Comparison of ENCODE assay signal across 30 mouse cellular contexts in the genomic region with DNA sequence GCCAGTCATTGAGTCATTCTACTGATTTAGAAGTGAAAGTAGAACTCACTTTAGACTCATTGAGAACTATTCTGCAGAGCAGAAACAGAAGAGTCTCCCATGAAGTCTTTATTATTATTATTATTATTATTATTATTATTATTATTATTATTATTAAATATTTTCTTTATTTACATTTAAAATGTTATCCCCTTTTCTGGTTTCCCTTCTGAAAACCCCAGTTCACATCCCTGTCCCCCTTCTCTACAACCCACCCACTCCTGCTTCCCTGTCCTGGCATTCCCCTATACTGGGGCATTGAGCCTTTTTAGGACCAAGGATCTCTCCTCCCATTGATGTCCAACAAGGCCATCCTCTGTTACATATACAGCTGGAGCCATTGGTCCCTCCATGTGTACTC. TPM values are rescaled to one million over a fixed set of nuclear protein-coding genes. Genes with fewer than 3 reads are reported as not detected.
"Had no signal": no experiment of that assay in that cellular context is flagged by ENCODE, and none has a peak within 500 bp of the region (broad histone marks: within the 10 kb centered on the region; RNA-seq: fewer than 3 reads in every experiment).

Gene C030005K15Rik (minus strand): TSS at position 101 of the 400 bp plus-strand sequence.

RNA-seq across cellular contexts. Expression of gene C030005K15Rik, which starts in this region (rescaled TPM):
- polyA plus RNA-seq: limb, embryonic 10.5 days; limb, embryonic 11.5 days; limb, embryonic 12.5 days; limb, embryonic 13.5 days; limb, embryonic 14.5 days; limb, embryonic 15.5 days; liver, adult 2 months; liver, embryonic 11.5 days; liver, embryonic 12.5 days; liver, embryonic 13.5 days; liver, embryonic 14.5 days; liver, embryonic 15.5 days; liver, embryonic 16.5 days; liver, postnatal 0 days; lung, adult 2 months; lung, embryonic 14.5 days; lung, embryonic 15.5 days; lung, embryonic 16.5 days; lung, postnatal 0 days; macrophage; midbrain, embryonic 10.5 days; midbrain, embryonic 11.5 days; midbrain, embryonic 12.5 days; midbrain, embryonic 13.5 days; midbrain, embryonic 14.5 days; midbrain, embryonic 15.5 days; midbrain, embryonic 16.5 days; midbrain, postnatal 0 days; neural tube, embryonic 11.5 days; neural tube, embryonic 12.5 days had no signal
